Mouse (Mus musculus) spleen, adult 2 months (tissue): ENCODE results near the gene 4933402J07Rik. TPM values are rescaled to one million over a fixed set of nuclear protein-coding genes. Genes with fewer than 3 reads are reported as not detected.
A peak's percentile ranks its signal among the peaks of the same experiment; 100 is the strongest.

Source experiments
- DNase-seq, 2 experiments: peaks; one replicate each; pipeline versions ENCODE4 v3.0.0 to v3.0.0-alpha.2; 2012 to 2021; ENCODE audit warnings: low spot score in 2 of 2, low read depth in 1 of 2
- H3K27ac ChIP-seq: fragments of 200-500 bp; 2 replicates; pipeline ENCODE4 v1.5.1; 2012; ENCODE audit warnings: low read length, inconsistent platforms; ENCODE audit not compliant: insufficient read depth
- H3K27me3 ChIP-seq: fragments of 200-500 bp; 2 replicates; pipeline ENCODE4 v1.6.1; 2012; ENCODE audit warnings: mild to moderate bottlenecking, moderate library complexity, low read length, inconsistent platforms; ENCODE audit not compliant: control insufficient read depth, insufficient read depth
- H3K36me3 ChIP-seq: fragments of 200-500 bp; 2 replicates; pipeline ENCODE4 v1.6.1; 2012; ENCODE audit warnings: mild to moderate bottlenecking, low read length, inconsistent platforms; ENCODE audit not compliant: control insufficient read depth, insufficient read depth
- H3K4me1 ChIP-seq: fragments of 200-500 bp; 2 replicates; pipeline ENCODE4 v1.6.1; 2011; ENCODE audit warnings: inconsistent platforms; ENCODE audit not compliant: control insufficient read depth, insufficient read depth, insufficient read length
- H3K4me3 ChIP-seq: fragments of 200-500 bp; 2 replicates; pipeline ENCODE4 v1.5.1; 2011; ENCODE audit warnings: mild to moderate bottlenecking, inconsistent platforms; ENCODE audit not compliant: insufficient read depth, insufficient read length; ENCODE audit errors: extremely low read depth
- CTCF ChIP-seq: fragments of 200-500 bp; IDR thresholded peaks from 2 replicates; pipeline ENCODE4 v1.5.1; 2011; ENCODE audit warnings: mild to moderate bottlenecking, inconsistent platforms; ENCODE audit not compliant: insufficient read depth, insufficient read length, insufficient replicate concordance; ENCODE audit errors: extremely low read depth
- POLR2A ChIP-seq: fragments of 200-500 bp; IDR thresholded peaks from 2 replicates; pipeline ENCODE4 v1.6.1; 2011; ENCODE audit warnings: low read depth, low read length, inconsistent platforms
- WGBS: fragments of 180-500 bp; shearing (Covaris S2); methylation state at CpG from one replicate; pipeline ENCODE4 v1.1.7; 2018; 5-methylcytosine and 5-hydroxymethylcytosine counted together
- polyA plus RNA-seq: library from polyadenylated mRNA; depleted of rRNA; stranded (reverse); fragments of >200 nt; gene quantifications from 2 replicates; pipeline ENCODE4 v1.2.3, GENCODE M21; 2012; rRNA removed

The 4933402J07Rik gene
- polyA plus RNA-seq, 1 experiment = not detected

DNA sequence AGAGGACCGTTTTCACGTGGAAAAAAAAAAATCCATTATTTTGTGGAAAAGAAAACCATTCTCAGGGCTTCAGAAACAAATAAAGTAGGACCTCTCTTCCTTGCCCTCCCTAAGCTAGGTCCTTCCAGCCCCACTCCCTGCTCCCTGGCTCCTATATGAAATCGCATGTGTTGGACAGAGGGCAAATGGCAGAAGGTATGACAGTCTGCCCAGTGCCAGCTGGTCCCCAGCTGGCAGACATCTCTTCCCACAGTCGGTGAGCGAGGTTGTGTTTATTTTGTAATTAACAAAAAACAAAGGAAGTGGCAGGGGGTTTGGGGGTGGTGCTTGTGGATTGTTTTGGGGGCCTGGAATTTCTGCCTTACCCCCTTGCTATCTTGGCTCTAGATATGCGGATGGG is 56.6 kb downstream of the 4933402J07Rik start:
- 82% methylated on average over 6 of the region's 6 CpGs for WGBS
- Histone ChIP-seq H3K4me1 (no peaks in the 10 kb centered on the region), H3K27me3 (no peaks in the 10 kb centered on the region), H3K27ac (no peak overlapping the region), H3K4me3 (no peak overlapping the region), H3K36me3 (no peaks in the 10 kb centered on the region)
- TF ChIP-seq CTCF (no peak), POLR2A (no peak)
- DNase-seq = no peak

DNA sequence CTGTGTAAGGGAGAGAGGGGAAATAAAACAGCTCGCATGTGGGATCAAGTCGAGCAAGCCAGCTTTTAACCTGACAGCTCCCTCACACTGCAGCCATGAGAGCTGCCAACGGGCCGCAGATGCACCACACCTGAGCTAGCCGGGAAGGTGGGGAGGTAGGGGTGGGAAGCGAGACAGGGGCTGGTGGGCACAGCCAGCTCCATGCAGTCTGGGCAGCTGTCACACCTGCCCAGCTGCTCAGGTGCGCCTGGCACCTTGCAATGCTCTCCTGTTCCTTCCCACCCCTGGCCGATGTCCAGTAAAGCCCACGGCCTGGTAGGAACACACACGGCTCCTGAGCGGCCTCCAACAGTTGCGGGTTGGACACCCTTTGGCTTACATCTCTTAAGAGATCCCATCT is 57.5 kb downstream of the 4933402J07Rik start:
- 88% methylated on average over 12 of the region's 12 CpGs for WGBS
- Histone ChIP-seq H3K27me3 (no peaks in the 10 kb centered on the region), H3K27ac (no peak overlapping the region), H3K36me3 (no peaks in the 10 kb centered on the region), H3K4me1 (no peaks in the 10 kb centered on the region), H3K4me3 (no peak overlapping the region)
- no peak for DNase-seq
- no peak for TF ChIP-seq CTCF
- no peak for TF ChIP-seq POLR2A

DNA sequence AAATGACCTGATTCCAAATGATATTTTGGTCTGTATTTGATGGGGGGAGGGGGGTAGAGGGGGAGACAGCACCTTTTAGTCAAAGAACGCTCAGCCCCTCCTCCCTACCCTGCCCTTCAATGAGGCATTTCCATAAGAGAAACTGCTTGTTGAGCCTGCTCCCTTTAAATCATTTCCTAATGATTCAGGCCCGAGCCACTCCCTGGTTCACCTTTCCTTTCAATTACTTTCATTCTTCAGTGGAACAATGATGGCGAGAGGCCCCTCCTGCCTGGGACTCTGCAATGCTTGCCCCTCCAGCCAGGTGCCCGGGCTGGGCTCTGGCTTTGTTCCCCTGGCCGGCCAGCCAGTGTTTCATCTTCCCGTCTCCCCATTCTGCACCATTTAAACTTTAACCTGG is 66.0 kb downstream of the 4933402J07Rik start:
- H3K4me3 ChIP-seq = no peak overlapping the region
- TF ChIP-seq POLR2A (no peak), CTCF (no peak)
- no peak overlapping the region for H3K27ac ChIP-seq
- no peaks in the 10 kb centered on the region for H3K27me3 ChIP-seq
- no peaks in the 10 kb centered on the region for H3K4me1 ChIP-seq
- no peak for DNase-seq
- no peaks in the 10 kb centered on the region for H3K36me3 ChIP-seq
- WGBS = 75% methylated on average over 6 of the region's 6 CpGs

DNA sequence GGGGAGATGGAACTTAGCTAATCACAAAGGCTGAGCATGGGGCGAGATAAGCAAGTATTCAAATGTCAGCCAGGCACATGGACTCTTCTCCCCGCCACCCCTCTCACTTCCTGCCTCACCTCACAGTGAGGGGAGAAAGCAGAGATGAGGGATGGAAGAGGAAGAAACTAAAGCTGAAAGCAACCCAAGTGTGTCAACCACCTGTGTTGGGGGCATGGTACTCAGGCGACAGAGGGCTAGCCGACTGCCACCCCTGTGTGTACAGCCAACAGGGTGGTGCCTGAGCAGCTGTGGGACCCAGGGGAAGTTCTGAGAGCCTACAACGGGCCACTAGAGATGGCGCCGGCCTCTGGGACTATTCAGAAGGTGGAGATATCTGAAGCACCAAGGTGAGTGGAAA is 68.1 kb downstream of the 4933402J07Rik start:
- Histone ChIP-seq H3K27ac (no peak overlapping the region), H3K4me3 (no peak overlapping the region), H3K4me1 (no peaks in the 10 kb centered on the region), H3K36me3 (no peaks in the 10 kb centered on the region), H3K27me3 (no peaks in the 10 kb centered on the region)
- WGBS = 55% methylated on average over 7 of the region's 7 CpGs
- TF ChIP-seq POLR2A (no peak), CTCF (no peak)
- peak in 1 of 2 experiments; percentile 19 for DNase-seq

DNA sequence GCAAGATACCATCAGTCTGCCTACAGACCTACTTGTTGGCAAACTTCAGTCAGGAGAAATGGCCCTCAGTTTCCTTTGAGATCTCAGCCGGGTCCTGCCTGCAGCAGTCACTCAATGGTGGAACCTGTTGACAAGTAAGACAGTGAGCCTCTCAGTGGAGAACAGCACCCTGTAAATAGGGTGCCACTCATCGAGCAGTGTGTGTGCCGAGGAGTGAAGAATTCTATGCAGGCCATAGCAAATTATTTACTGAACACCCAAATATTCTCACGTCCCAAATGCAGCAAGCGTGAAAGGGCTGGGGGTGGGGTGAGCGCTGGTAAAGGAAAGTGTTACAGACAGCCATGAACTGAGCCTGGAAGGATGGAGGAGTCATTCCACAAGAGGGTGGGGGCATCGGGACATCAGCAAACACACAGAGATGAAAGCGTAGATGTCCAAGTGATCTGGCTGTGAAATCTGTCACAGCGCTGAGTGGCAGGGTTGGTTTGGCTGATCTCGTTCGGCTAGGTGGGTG is 72.6 kb downstream of the 4933402J07Rik start:
- no peak for DNase-seq
- Histone ChIP-seq H3K27me3 (no peaks in the 10 kb centered on the region), H3K4me3 (no peak overlapping the region), H3K36me3 (no peaks in the 10 kb centered on the region), H3K27ac (no peak overlapping the region), H3K4me1 (no peaks in the 10 kb centered on the region)
- 89% methylated on average over 11 of the region's 11 CpGs for WGBS
- TF ChIP-seq CTCF = no peak
- no peak for TF ChIP-seq POLR2A

Other genes with a start within 250 kb of the 4933402J07Rik start
- 0.27 and 0.63 TPM in 2 replicates for gene Cbln1, start 91.2 kb upstream of the 4933402J07Rik start, polyA plus RNA-seq